13 mouse cellular contexts compared by ENCODE assay signal in genomic region chr8:61215081-61215819, GRCm38 (mm10). TPM values are rescaled to one million over a fixed set of nuclear protein-coding genes. Genes with fewer than 3 reads are reported as not detected.
A peak's percentile ranks its signal among the peaks of the same experiment; 100 is the strongest.
DNase-seq lines count a peak whose midpoint lies in the region; ATAC-seq and TF ChIP-seq lines count a peak whose summit lies in the region.
"Had no signal": no experiment of that assay in that cellular context is flagged by ENCODE, and none has a peak within 500 bp of the region (broad histone marks: within the 10 kb centered on the region; RNA-seq: fewer than 3 reads in every experiment).

No protein-coding gene starts in this region.

- WGBS in hindbrain, embryonic 12.5 days = 40% methylated on average over 5 of the region's 5 CpGs
- 39% methylated on average over 5 of the region's 5 CpGs for WGBS in hindbrain, postnatal 0 days
- WGBS in lung, embryonic 15.5 days = 57% methylated on average over 5 of the region's 5 CpGs
- 30% methylated on average over 5 of the region's 5 CpGs for WGBS in forebrain, embryonic 15.5 days
- WGBS in intestine, embryonic 15.5 days = 62% methylated on average over 5 of the region's 5 CpGs

- no peak overlapping the region for H3K9ac ChIP-seq in hindbrain, embryonic 12.5 days
- H3K9ac ChIP-seq in hindbrain, postnatal 0 days (replicated peaks; ENCODE audit: low read length) = no peak overlapping the region
- H3K9ac ChIP-seq in lung, embryonic 15.5 days = no peak overlapping the region
- no peak overlapping the region for H3K9ac ChIP-seq in forebrain, embryonic 15.5 days (replicated peaks)
- H3K9ac ChIP-seq in intestine, embryonic 15.5 days = no peak overlapping the region

- ATAC-seq in hindbrain, embryonic 12.5 days (ENCODE audit: low FRiP score) = peak; percentile 64
- no peak for ATAC-seq in hindbrain, postnatal 0 days
- ATAC-seq in lung, embryonic 15.5 days (ENCODE audit: borderline replicate concordance, extremely low read depth, low FRiP score, low TSS enrichment) = peak; percentile 43; the same call in 1 of the 2 replicates
- peak; percentile 74 for ATAC-seq in forebrain, embryonic 15.5 days (replicated peaks)
- no peak for ATAC-seq in intestine, embryonic 15.5 days
- ATAC-seq: intestine, embryonic 16.5 days; lung, postnatal 0 days had no signal

- TF ChIP-seq CTCF in hindbrain, postnatal 0 days (IDR thresholded peaks at IDR 0.05; ENCODE audit: low read depth) = no peak

- no peaks in the 10 kb centered on the region for H3K27me3 ChIP-seq in hindbrain, embryonic 12.5 days
- H3K27me3 ChIP-seq in hindbrain, postnatal 0 days (ENCODE audit: insufficient read depth, low read length) = no peaks in the 10 kb centered on the region
- no peaks in the 10 kb centered on the region for H3K27me3 ChIP-seq in lung, embryonic 15.5 days
- H3K27me3 ChIP-seq in forebrain, embryonic 15.5 days = no peaks in the 10 kb centered on the region
- no peaks in the 10 kb centered on the region for H3K27me3 ChIP-seq in intestine, embryonic 15.5 days (replicated peaks)

- H3K4me2 ChIP-seq in hindbrain, embryonic 12.5 days (replicated peaks) = no peak overlapping the region
- H3K4me2 ChIP-seq in hindbrain, postnatal 0 days (ENCODE audit: low read depth, low read length) = no peak overlapping the region
- no peak overlapping the region for H3K4me2 ChIP-seq in lung, embryonic 15.5 days
- H3K4me2 ChIP-seq in forebrain, embryonic 15.5 days (replicated peaks) = no peak overlapping the region
- H3K4me2 ChIP-seq in intestine, embryonic 15.5 days (replicated peaks) = no peak overlapping the region

- no peak overlapping the region for H3K27ac ChIP-seq in hindbrain, embryonic 12.5 days
- no peak overlapping the region for H3K27ac ChIP-seq in hindbrain, postnatal 0 days
- no peak overlapping the region for H3K27ac ChIP-seq in lung, embryonic 15.5 days
- H3K27ac ChIP-seq in forebrain, embryonic 15.5 days (replicated peaks) = peak overlapping the region; percentile 71
- no peak overlapping the region for H3K27ac ChIP-seq in intestine, embryonic 15.5 days

- no peak overlapping the region for H3K4me3 ChIP-seq in hindbrain, embryonic 12.5 days
- H3K4me3 ChIP-seq in hindbrain, postnatal 0 days (ENCODE audit: low read length) = no peak overlapping the region
- H3K4me3 ChIP-seq in lung, embryonic 15.5 days = no peak overlapping the region
- no peak overlapping the region for H3K4me3 ChIP-seq in forebrain, embryonic 15.5 days
- H3K4me3 ChIP-seq in intestine, embryonic 15.5 days (replicated peaks) = no peak overlapping the region

- H3K36me3 ChIP-seq in hindbrain, embryonic 12.5 days = no peaks in the 10 kb centered on the region
- H3K36me3 ChIP-seq in hindbrain, postnatal 0 days (ENCODE audit: insufficient read depth, low read length) = no peaks in the 10 kb centered on the region
- H3K36me3 ChIP-seq in lung, embryonic 15.5 days = no peaks in the 10 kb centered on the region
- no peaks in the 10 kb centered on the region for H3K36me3 ChIP-seq in forebrain, embryonic 15.5 days
- no peaks in the 10 kb centered on the region for H3K36me3 ChIP-seq in intestine, embryonic 15.5 days

- no peaks in the 10 kb centered on the region for H3K4me1 ChIP-seq in hindbrain, embryonic 12.5 days
- H3K4me1 ChIP-seq in hindbrain, postnatal 0 days (ENCODE audit: insufficient read depth, low read length) = no peaks in the 10 kb centered on the region
- peaks cover 25% of the 10 kb centered on the region for H3K4me1 ChIP-seq in lung, embryonic 15.5 days
- peaks cover 15% of the 10 kb centered on the region for H3K4me1 ChIP-seq in forebrain, embryonic 15.5 days
- 0 out of 2 replicates have a peak, but pooled peaks cover 3% of the 10 kb centered on the region for H3K4me1 ChIP-seq in intestine, embryonic 15.5 days (replicated peaks)

- H3K9me3 ChIP-seq in hindbrain, embryonic 12.5 days (replicated peaks) = no peaks in the 10 kb centered on the region
- no peaks in the 10 kb centered on the region for H3K9me3 ChIP-seq in hindbrain, postnatal 0 days (ENCODE audit: low read length)
- H3K9me3 ChIP-seq in lung, embryonic 15.5 days = no peaks in the 10 kb centered on the region
- H3K9me3 ChIP-seq in forebrain, embryonic 15.5 days = no peaks in the 10 kb centered on the region
- no peaks in the 10 kb centered on the region for H3K9me3 ChIP-seq in intestine, embryonic 15.5 days

- no peak for DNase-seq in hindbrain, postnatal 0 days (ENCODE audit: low spot score)
- no peak for DNase-seq in lung, postnatal 10 days
- peak; percentile 40 for DNase-seq in embryo, embryonic 10.5 days (ENCODE audit: low spot score)
- no peak for DNase-seq in right cerebral cortex, postnatal 14 days
- DNase-seq: cerebellum, adult 9-11 months; heart, postnatal 4 days; thymus, postnatal 36 days had no signal

RNA-seq across cellular contexts. Expression of gene Sh3rf1, which starts 8.4 kb away (rescaled TPM):
- polyA plus RNA-seq in hindbrain, embryonic 12.5 days (2016; fragmentation: Nextera tagmentation; extraction: Ambion mirVana) = 28.1 and 29.7 TPM in 2 replicates
- total RNA-seq in hindbrain, postnatal 0 days (2014; rRNA removed) = 31.3 and 33.9 TPM in 2 replicates
- polyA plus RNA-seq in hindbrain, postnatal 0 days (2015; fragmentation: Nextera tagmentation; extraction: Ambion mirVana) = 17.8 and 17.9 TPM in 2 replicates
- polyA plus RNA-seq in lung, embryonic 15.5 days (2015; fragmentation: Nextera tagmentation; extraction: Ambion mirVana) = 15.8 and 16.8 TPM in 2 replicates
- polyA plus RNA-seq in forebrain, embryonic 15.5 days (2015; fragmentation: Nextera tagmentation; extraction: Ambion mirVana) = 32.3 and 32.8 TPM in 2 replicates
- 11.4 and 11.7 TPM in 2 replicates for polyA plus RNA-seq in intestine, embryonic 15.5 days (2015; fragmentation: Nextera tagmentation; extraction: Ambion mirVana)

Comparison
In these comparisons a context has a peak if more than half of its experiments do, and no peak if none do; other contexts are left out.
1. ATAC-seq: peak in hindbrain, embryonic 12.5 days (single experiment), lung, embryonic 15.5 days (single experiment) and forebrain, embryonic 15.5 days (single experiment); none in hindbrain, postnatal 0 days (single experiment) and intestine, embryonic 15.5 days (single experiment).